Mouse (Mus musculus): ENCODE data around the gene Per3. TPM values are rescaled to one million over a fixed set of nuclear protein-coding genes. Genes with fewer than 3 reads are reported as not detected.
A peak's percentile ranks its signal among the peaks of the same experiment; 100 is the strongest.
"Not testable (repeated sequence)": the region's sequence is repeated elsewhere in the genome, so short reads cannot be mapped to it uniquely, and the experiment has no call there.

The Per3 gene
- polyA plus RNA-seq, 1 experiment from 2014 or later, result 3.7 TPM

- H3K9ac ChIP-seq, result peak overlapping the region; percentile 70
- H3K27ac ChIP-seq, result peak overlapping the region; percentile 91
- H3K4me1 ChIP-seq (replicated peaks), result peaks cover 28% of the 10 kb centered on the region
- ATAC-seq (ENCODE audit: low FRiP score), result no peak
- H3K27me3 ChIP-seq, result no peaks in the 10 kb centered on the region
- H3K4me3 ChIP-seq, result peak overlapping the region; percentile 90
- 83% methylated on average over 4 of the region's 4 CpGs for WGBS
- H3K4me2 ChIP-seq, result peak overlapping the region; percentile 62
- peaks cover 38% of the 10 kb centered on the region for H3K36me3 ChIP-seq
- H3K9me3 ChIP-seq, result no peaks in the 10 kb centered on the region
These were observed 14.2 kb upstream of the Per3 start for GRCm38 (mm10) chr4:151058634-151059033.

DNA sequence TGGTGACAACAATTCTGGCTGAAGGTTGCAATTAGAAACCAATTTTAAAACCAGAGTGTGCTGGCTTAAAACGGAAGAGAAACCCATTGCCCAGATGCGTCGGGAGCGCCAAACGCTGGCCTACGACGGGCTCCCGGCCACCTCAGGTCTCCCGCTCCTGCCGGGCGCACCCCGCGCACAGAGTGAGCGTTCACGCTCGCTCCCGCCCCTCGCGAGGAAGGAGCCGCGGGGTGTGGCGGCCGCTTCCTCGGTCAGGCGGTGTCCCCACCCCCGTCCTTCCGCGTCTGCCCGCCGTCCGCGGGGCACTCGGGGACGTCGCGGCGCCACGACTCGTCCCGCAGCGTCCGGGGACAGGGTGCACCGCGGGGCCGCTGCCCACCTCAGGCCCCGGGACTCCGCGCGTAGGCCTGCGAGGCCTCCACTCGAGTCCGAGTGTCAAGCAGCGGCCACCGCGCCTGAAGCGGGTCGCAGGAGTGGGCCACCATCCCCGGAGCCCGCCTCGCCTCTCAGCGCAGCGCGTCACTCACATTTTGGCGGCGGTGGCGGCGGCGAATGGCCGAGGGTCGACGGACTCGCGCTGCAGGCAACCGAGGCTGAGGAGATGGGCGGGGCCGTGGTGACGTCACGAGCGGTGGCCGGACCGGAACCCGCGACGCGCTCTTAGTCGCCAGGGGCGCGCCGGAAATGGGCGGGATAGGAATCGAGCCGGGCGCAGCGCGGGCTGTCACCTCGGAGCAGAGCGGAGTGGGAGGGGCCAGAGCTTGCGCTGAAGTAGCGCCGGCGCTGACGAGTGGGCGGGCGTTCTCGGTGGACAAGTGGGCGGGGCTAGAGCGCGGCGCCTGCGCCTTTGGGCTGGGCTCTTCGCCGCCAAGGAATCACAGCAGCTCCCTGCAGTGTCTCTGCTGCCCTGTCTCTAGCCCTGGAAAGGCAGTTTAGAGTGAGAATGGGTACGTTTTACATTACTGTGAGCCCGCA lies 13.2 kb upstream of the Per3 start, which contains the start of gene Vamp3:
TSS of gene Vamp3 (minus strand) at position 617 of the 975 bp plus-strand sequence.
- Histone ChIP-seq H3K27me3 (no peaks in the 10 kb centered on the region), H3K9me3 (no peaks in the 10 kb centered on the region), H3K4me1 (replicated peaks) (peaks cover 28% of the 10 kb centered on the region), H3K9ac (peak within 1 kb of the TSS; percentile 95), H3K36me3 (peaks cover 38% of the 10 kb centered on the region), H3K4me2 (peak within 1 kb of the TSS; percentile 71), H3K27ac (peak within 1 kb of the TSS; percentile 96), H3K4me3 (peak within 1 kb of the TSS; percentile 90)
- under 1% methylated on average over 102 of the region's 114 CpGs for WGBS
- ATAC-seq (ENCODE audit: low FRiP score), result peak; percentile 99

DNA sequence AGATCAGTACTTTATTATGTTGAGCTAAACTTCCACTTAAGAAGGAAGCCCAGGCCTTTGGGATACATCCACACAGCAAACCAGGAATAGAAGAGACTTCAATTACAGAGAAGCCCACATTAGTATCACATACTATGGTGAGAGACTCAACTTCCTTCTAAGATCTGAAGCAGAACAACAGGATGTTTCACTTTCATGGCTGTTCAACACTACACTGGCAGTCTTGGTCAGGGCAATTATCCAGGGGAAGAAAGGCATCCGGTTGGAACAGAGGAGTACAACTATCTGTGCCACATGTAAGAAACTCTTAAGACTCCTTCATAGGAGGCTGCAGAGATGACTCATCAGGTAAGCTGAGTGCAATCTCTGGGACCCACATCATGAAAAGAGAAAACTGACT lies 6.7 kb upstream of the Per3 start:
- 90% methylated on average over 1 of the region's 1 CpGs for WGBS

DNA sequence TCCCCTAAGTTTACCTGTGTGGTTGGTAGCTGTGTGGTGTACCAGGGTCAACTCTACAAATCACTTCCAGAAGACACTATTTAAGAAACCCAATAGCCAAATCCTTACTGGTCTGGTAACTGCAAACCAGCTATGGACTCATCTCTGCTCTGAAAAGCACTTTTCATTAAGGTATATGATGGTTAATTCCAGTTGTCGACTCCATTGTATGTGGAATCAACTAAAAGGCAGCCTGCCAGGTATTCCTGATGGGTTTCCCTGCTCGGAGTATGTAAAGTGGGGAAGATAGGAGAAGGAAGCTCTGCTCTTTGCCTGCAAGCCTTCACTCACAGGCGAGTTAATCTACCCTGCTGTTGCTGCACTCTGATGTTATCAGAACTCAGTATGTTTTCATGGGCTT lies 2.1 kb upstream of the Per3 start:
- Histone ChIP-seq H3K9ac (no peak overlapping the region), H3K9me3 (no peaks in the 10 kb centered on the region), H3K4me2 (no peak overlapping the region), H3K4me1 (replicated peaks) (peaks cover 17% of the 10 kb centered on the region), H3K27me3 (peaks cover 16% of the 10 kb centered on the region), H3K27ac (no peak overlapping the region), H3K4me3 (no peak overlapping the region), H3K36me3 (peaks cover 50% of the 10 kb centered on the region)
- no peak for ATAC-seq (ENCODE audit: low FRiP score)
- WGBS, result 98% methylated on average over 3 of the region's 3 CpGs

More for the DNA sequence above, 6.7 kb upstream of the Per3 start:
- Histone ChIP-seq H3K4me3 (no peak overlapping the region), H3K27me3 (no peaks in the 10 kb centered on the region), H3K27ac (no peak overlapping the region), H3K4me2 (no peak overlapping the region), H3K9me3 (no peaks in the 10 kb centered on the region), H3K36me3 (peaks cover 78% of the 10 kb centered on the region), H3K9ac (no peak overlapping the region), H3K4me1 (replicated peaks) (peaks cover 9% of the 10 kb centered on the region)
- no peak for ATAC-seq (ENCODE audit: low FRiP score)

DNA sequence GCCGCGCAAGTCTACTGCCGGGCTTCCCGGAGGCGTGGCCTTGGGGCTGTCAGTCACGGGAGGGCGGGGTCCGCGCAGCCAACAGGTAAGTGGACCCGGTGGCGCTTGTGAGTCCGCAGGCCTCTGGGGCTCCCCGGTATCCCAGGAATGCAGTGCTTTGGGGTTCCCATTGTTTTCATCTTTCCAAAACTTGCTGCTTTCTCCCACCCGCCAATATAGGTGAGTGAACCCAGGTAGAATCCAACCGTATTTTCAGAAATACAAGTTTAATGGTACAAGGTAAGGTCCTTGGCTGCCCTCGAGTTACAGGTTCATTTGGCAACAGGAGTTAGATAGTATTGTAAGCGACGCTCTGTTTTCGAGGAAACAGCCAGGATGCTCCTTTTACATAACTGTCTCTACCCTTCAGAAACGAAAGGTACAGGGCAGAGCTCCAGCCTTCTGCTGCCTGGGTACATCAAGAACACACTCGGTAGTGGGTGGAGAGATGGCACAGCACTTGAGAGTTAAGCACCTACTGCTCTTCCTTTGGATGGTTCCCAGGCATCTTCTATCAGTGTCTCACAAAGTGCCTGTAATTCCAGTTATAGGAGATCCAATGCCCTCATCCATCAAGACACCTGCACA lies 592 bp upstream of the Per3 start:
- peak overlapping the region; percentile 94 for H3K4me2 ChIP-seq
- peaks cover 16% of the 10 kb centered on the region for H3K27me3 ChIP-seq
- H3K4me3 ChIP-seq, result peak overlapping the region; percentile 59
- peak overlapping the region; percentile 53; the same call in 1 of the 2 replicates for H3K9ac ChIP-seq
- H3K27ac ChIP-seq, result no peak overlapping the region; the same call in 1 of the 2 replicates
- peaks cover 17% of the 10 kb centered on the region for H3K4me1 ChIP-seq (replicated peaks)
- WGBS, result 4% methylated on average over 21 of the region's 21 CpGs
- ATAC-seq (ENCODE audit: low FRiP score), result peak; percentile 8; the same call in 1 of the 2 replicates
- H3K36me3 ChIP-seq, result peaks cover 37% of the 10 kb centered on the region
- no peaks in the 10 kb centered on the region for H3K9me3 ChIP-seq

DNA sequence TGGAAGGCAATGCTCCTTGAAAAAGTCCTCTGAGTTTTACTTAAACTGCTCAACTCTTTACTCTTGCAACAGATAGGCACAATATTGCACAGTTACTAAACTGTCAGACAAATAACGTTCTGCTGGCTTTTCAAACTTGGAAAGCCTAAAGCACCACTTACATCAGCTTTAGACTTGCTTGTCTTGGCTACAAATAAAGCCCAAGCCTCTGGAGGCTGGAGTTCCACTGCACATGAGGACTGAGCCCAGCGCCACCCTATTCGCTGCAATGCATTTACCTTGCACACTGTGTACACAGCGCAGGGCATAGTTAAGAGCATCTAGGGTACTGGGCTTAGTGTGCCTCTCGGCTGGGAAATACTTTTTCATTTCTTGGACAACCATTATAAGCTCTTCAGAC lies 1.2 kb downstream of the Per3 start:
- Histone ChIP-seq H3K4me1 (replicated peaks) (peaks cover 17% of the 10 kb centered on the region), H3K4me2 (peak overlapping the region; percentile 94), H3K27me3 (peaks cover 16% of the 10 kb centered on the region), H3K27ac (no peak overlapping the region), H3K9ac (no peak overlapping the region), H3K9me3 (no peaks in the 10 kb centered on the region), H3K36me3 (peaks cover 19% of the 10 kb centered on the region), H3K4me3 (peak overlapping the region; percentile 59; the same call in 1 of the 2 replicates)
- ATAC-seq (ENCODE audit: low FRiP score), result no peak
- 52% methylated on average over 5 of the region's 5 CpGs for WGBS

DNA sequence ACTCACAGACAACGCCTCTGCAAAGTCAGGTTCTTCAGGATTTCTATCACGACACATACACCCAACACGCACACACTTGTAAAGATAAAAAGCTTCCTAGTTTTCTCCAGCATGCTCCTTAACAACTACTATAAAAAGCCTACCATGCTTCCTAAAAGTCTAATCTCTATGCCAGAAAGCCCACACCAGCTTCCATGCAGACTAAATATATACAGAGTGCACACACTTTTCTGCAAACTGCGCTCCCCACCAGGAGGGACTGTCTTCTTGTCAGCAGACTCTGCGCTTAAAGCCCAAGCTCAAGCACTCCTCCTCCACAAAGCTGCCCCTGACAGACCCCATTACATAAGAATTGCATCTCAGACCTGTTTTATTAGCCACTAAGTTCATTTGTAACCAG lies 3.0 kb downstream of the Per3 start:
- Histone ChIP-seq H3K4me2 (no peak overlapping the region), H3K27me3 (peaks cover 16% of the 10 kb centered on the region), H3K4me1 (replicated peaks) (peaks cover 17% of the 10 kb centered on the region), H3K36me3 (peaks cover 2% of the 10 kb centered on the region), H3K9me3 (no peaks in the 10 kb centered on the region), H3K9ac (no peak overlapping the region), H3K27ac (no peak overlapping the region), H3K4me3 (no peak overlapping the region)
- WGBS, result 94% methylated on average over 5 of the region's 5 CpGs
- ATAC-seq (ENCODE audit: low FRiP score), result no peak

DNA sequence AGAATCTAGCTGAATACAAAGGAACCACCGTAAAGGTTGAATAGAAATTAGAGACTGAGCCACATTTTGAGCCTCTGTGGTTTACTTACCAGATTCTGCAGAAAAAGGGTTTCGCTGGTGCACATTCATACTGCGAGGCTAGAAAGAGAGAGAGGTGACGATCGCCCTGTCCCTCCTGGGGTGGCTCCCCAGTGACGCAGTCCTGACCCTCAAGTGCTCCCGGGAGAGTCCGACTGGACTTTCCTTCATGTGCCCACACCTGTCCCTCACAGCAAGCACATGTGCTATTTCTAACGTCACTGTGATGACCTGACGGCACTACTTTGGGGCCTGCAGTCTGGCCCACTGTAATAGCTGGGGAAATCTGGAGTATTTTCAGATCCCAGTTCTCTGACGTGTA lies 6.7 kb downstream of the Per3 start:
- no peak overlapping the region for H3K27ac ChIP-seq
- no peaks in the 10 kb centered on the region for H3K4me1 ChIP-seq (replicated peaks)
- WGBS, result 94% methylated on average over 11 of the region's 11 CpGs
- peaks cover 4% of the 10 kb centered on the region; the same call in 1 of the 2 replicates for H3K27me3 ChIP-seq
- H3K36me3 ChIP-seq, result no peaks in the 10 kb centered on the region
- no peak for ATAC-seq (ENCODE audit: low FRiP score)
- no peak overlapping the region for H3K4me3 ChIP-seq
- no peak overlapping the region for H3K9ac ChIP-seq
- H3K4me2 ChIP-seq, result no peak overlapping the region
- no peaks in the 10 kb centered on the region for H3K9me3 ChIP-seq

- Histone ChIP-seq H3K27ac (no peak overlapping the region), H3K9ac (no peak overlapping the region), H3K27me3 (no peaks in the 10 kb centered on the region), H3K36me3 (no peaks in the 10 kb centered on the region), H3K9me3 (no peaks in the 10 kb centered on the region), H3K4me2 (no peak overlapping the region), H3K4me3 (no peak overlapping the region), H3K4me1 (replicated peaks) (no peaks in the 10 kb centered on the region)
- 84% methylated on average over 7 of the region's 7 CpGs for WGBS
- ATAC-seq (ENCODE audit: low FRiP score), result no peak
These were observed 7.9 kb downstream of the Per3 start for GRCm38 (mm10) chr4:151036521-151036920.

DNA sequence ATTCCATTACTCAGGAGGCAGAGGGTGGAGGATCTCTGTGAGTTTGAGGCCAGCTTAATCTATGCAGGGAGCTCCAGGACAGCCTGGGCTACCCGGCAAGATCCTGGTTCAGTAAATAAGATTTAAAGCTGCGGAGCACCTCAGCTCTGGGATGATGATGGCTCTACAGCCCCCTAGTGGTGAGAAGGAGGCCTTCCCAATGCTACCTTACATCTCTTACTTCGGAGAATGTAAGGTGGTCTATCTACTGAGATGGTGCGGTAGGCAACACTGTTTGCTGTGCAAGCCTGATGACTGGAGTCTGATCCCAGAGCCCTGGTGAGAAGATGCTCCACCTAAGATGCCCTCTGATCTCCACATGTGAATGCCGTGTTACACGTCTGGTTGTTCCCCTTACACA lies 17.5 kb downstream of the Per3 start:
- no peak overlapping the region for H3K9ac ChIP-seq
- ATAC-seq (ENCODE audit: low FRiP score), result no peak
- WGBS, result 46% methylated on average over 6 of the region's 6 CpGs

DNA sequence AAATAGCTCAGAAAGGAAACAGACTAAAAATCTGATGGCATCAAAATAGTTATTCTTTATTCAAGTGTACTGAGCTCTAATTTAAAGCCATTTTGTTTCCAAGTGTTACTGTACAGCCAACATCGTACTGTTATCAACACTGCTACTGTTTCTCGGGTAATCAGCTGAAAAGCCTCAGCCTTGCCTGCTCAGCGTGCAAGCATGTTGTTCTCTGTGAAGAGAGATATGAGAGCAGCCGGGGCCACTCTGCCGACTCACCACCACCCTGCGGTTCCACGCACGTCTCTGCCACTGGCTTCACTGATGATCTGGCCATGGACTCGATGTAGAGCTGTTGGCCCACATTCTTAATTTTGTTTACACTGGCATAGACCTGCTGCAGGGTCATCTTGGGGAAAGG lies 20.3 kb downstream of the Per3 start:
- 93% methylated on average over 9 of the region's 9 CpGs for WGBS
- ATAC-seq (ENCODE audit: low FRiP score), result no peak
- peaks cover 14% of the 10 kb centered on the region for H3K36me3 ChIP-seq

More for the DNA sequence above, 17.5 kb downstream of the Per3 start:
- no peaks in the 10 kb centered on the region for H3K27me3 ChIP-seq
- peaks cover 14% of the 10 kb centered on the region for H3K36me3 ChIP-seq
- no peaks in the 10 kb centered on the region for H3K4me1 ChIP-seq (replicated peaks)
- H3K4me3 ChIP-seq, result no peak overlapping the region
- no peak overlapping the region for H3K4me2 ChIP-seq
- H3K9me3 ChIP-seq, result no peaks in the 10 kb centered on the region
- H3K27ac ChIP-seq, result no peak overlapping the region

GRCm38 (mm10) chr4:151017356-151017755 lies 27.1 kb downstream of the Per3 start:
- 100% methylated on average over 1 of the region's 1 CpGs for WGBS
- H3K9me3 ChIP-seq, result not testable (repeated sequence)

More for the DNA sequence above, 20.3 kb downstream of the Per3 start:
- no peaks in the 10 kb centered on the region for H3K9me3 ChIP-seq
- H3K9ac ChIP-seq, result no peak overlapping the region
- H3K27me3 ChIP-seq, result no peaks in the 10 kb centered on the region
- no peak overlapping the region for H3K4me2 ChIP-seq
- no peaks in the 10 kb centered on the region for H3K4me1 ChIP-seq (replicated peaks)
- H3K27ac ChIP-seq, result no peak overlapping the region
- no peak overlapping the region for H3K4me3 ChIP-seq

More at GRCm38 (mm10) chr4:151017356-151017755, 27.1 kb downstream of the Per3 start:
- not testable (repeated sequence) for H3K4me3 ChIP-seq; H3K4me2 ChIP-seq; H3K27me3 ChIP-seq; H3K4me1 ChIP-seq (replicated peaks); ATAC-seq (ENCODE audit: low FRiP score); H3K27ac ChIP-seq; H3K9ac ChIP-seq
- H3K36me3 ChIP-seq, result peaks cover 38% of the 10 kb centered on the region
